Mouse (Mus musculus) brain, embryonic 14.5 days (tissue): ENCODE data around the gene Nle1. TPM values are rescaled to one million over a fixed set of nuclear protein-coding genes. Genes with fewer than 3 reads are reported as not detected.

Experiments used
- DNase-seq: peaks from one replicate; pipeline ENCODE4 v3.0.0-alpha.2; 2011; ENCODE audit warnings: low read depth
- CTCF ChIP-seq: fragments of 200-500 bp; IDR thresholded peaks from 2 replicates; pipeline ENCODE4 v1.5.1; 2012; ENCODE audit warnings: inconsistent platforms, mild to moderate bottlenecking, moderate library complexity, borderline replicate concordance; ENCODE audit not compliant: insufficient read depth, insufficient read length; ENCODE audit errors: extremely low read depth
- POLR2A ChIP-seq: fragments of 200-500 bp; IDR thresholded peaks from 2 replicates; pipeline ENCODE4 v1.6.1; 2012; ENCODE audit warnings: mild to moderate bottlenecking, inconsistent platforms, borderline replicate concordance; ENCODE audit not compliant: poor library complexity, insufficient read depth, insufficient read length, severe bottlenecking; ENCODE audit errors: extremely low read depth
- polyA plus RNA-seq: library from polyadenylated mRNA; depleted of rRNA; stranded (reverse); fragments of >200 nt; gene quantifications from 2 replicates; pipeline ENCODE4 v1.2.3, GENCODE M21; 2012

Gene Nle1
- polyA plus RNA-seq, 1 experiment: 59.1 TPM

- TF ChIP-seq POLR2A (no peak), CTCF (no peak)
- DNase-seq: no peak
Observed at GRCm38 (mm10) chr11:82901606-82902310, 6.5 kb downstream of the Nle1 start.

GRCm38 (mm10) chr11:82899720-82900119 is 8.5 kb downstream of the Nle1 start:
- no peak for DNase-seq
- no peak for TF ChIP-seq CTCF
- no peak for TF ChIP-seq POLR2A

GRCm38 (mm10) chr11:82897478-82897877 is 10.7 kb downstream of the Nle1 start:
- no peak for DNase-seq
- TF ChIP-seq CTCF (no peak), POLR2A (no peak)

GRCm38 (mm10) chr11:82891936-82892335 is 16.3 kb downstream of the Nle1 start, which contains the start of gene Fndc8:
TSS of gene Fndc8 (plus strand) at chr11:82892124.
- no peak for DNase-seq
- TF ChIP-seq POLR2A: no peak
- no peak for TF ChIP-seq CTCF

GRCm38 (mm10) chr11:82890342-82890762 is 17.9 kb downstream of the Nle1 start, which contains the start of gene Rad51d:
TSS of gene Rad51d (minus strand) at chr11:82890614.
- TF ChIP-seq CTCF: peak; percentile 96
- peak; percentile 43; the same call in 1 of the 2 replicates for TF ChIP-seq POLR2A
- peak; percentile 96 for DNase-seq

GRCm38 (mm10) chr11:82889524-82890341 is 18.5 kb downstream of the Nle1 start:
- peak; percentile 53 for DNase-seq
- TF ChIP-seq POLR2A (no peak), CTCF (no peak)

GRCm38 (mm10) chr11:82888491-82888946 is 19.7 kb downstream of the Nle1 start:
- DNase-seq: peak; percentile 83
- TF ChIP-seq CTCF: no peak
- no peak for TF ChIP-seq POLR2A

- no peak for DNase-seq
- TF ChIP-seq POLR2A (no peak), CTCF (peak; percentile 7; the same call in 1 of the 2 replicates)
Observed at GRCm38 (mm10) chr11:82886559-82886958, 21.7 kb downstream of the Nle1 start.

GRCm38 (mm10) chr11:82883180-82883579 is 25.0 kb downstream of the Nle1 start:
- no peak for DNase-seq

GRCm38 (mm10) chr11:82877726-82878344 is 30.4 kb downstream of the Nle1 start:
- no peak for TF ChIP-seq CTCF
- TF ChIP-seq POLR2A: no peak
- peak; percentile 43 for DNase-seq

More at GRCm38 (mm10) chr11:82883180-82883579, 25.0 kb downstream of the Nle1 start:
- TF ChIP-seq POLR2A (no peak), CTCF (no peak)

- TF ChIP-seq CTCF (no peak), POLR2A (no peak)
- DNase-seq: no peak
Observed at GRCm38 (mm10) chr11:82875631-82876030, 32.6 kb downstream of the Nle1 start.
